Mouse (Mus musculus) embryonic facial prominence, embryonic 13.5 days (tissue): Measurements from ENCODE around the gene Traf3ip2. TPM values are rescaled to one million over a fixed set of nuclear protein-coding genes. Genes with fewer than 3 reads are reported as not detected.

ENCODE experiments used
- ATAC-seq: fragments of 200-750 bp; cut with Nextera tagmentation; 2 replicates; pipeline ENCODE4 v1.8.0; 2017; ENCODE audit warnings: low read depth; ENCODE audit not compliant: insufficient number of reproducible peaks, insufficient read depth, low FRiP score, low TSS enrichment
- H3K27ac ChIP-seq: fragments of 300-500 bp; sonication (generic); 2 replicates; pipeline ENCODE4 v1.5.1; 2015; ENCODE audit warnings: moderate library complexity, mild to moderate bottlenecking, inconsistent platforms
- H3K27me3 ChIP-seq: fragments of 300-500 bp; sonication (generic); 2 replicates; pipeline ENCODE4 v1.6.1; 2015; ENCODE audit warnings: mild to moderate bottlenecking, inconsistent platforms
- H3K36me3 ChIP-seq: fragments of 300-500 bp; sonication (generic); 2 replicates; pipeline ENCODE4 v1.6.1; 2015; ENCODE audit warnings: mild to moderate bottlenecking, inconsistent platforms
- H3K4me1 ChIP-seq: fragments of 300-500 bp; sonication (generic); 2 replicates; pipeline ENCODE4 v1.6.1; 2015; ENCODE audit warnings: inconsistent platforms
- H3K4me2 ChIP-seq: fragments of 300-500 bp; sonication (generic); 2 replicates; pipeline ENCODE4 v1.6.1; 2015; ENCODE audit warnings: moderate library complexity, mild to moderate bottlenecking, inconsistent platforms
- H3K4me3 ChIP-seq: fragments of 300-500 bp; sonication (generic); 2 replicates; pipeline ENCODE4 v1.5.1; 2015; ENCODE audit warnings: mild to moderate bottlenecking, inconsistent platforms
- H3K9ac ChIP-seq: fragments of 300-500 bp; sonication (generic); 2 replicates; pipeline ENCODE4 v1.6.1; 2015; ENCODE audit warnings: mild to moderate bottlenecking, inconsistent platforms
- H3K9me3 ChIP-seq: fragments of 300-500 bp; sonication (generic); 2 replicates; pipeline ENCODE4 v1.6.1; 2016; ENCODE audit warnings: inconsistent platforms
- WGBS: fragments of 180-500 bp; shearing (Covaris S2); methylation state at CpG from one replicate; pipeline ENCODE4 v1.1.7; 2015; ENCODE audit warnings: mixed read lengths; 5-methylcytosine and 5-hydroxymethylcytosine counted together
- polyA plus RNA-seq: library from polyadenylated mRNA; unstranded; fragments of >200 nt; fragmentation: Nextera tagmentation; extraction: Ambion mirVana; gene quantifications from 2 replicates; pipeline ENCODE4 v1.2.1, GENCODE M21; 2015

Gene Traf3ip2
- polyA plus RNA-seq: 15.8 and 18.1 TPM in 2 replicates

DNA sequence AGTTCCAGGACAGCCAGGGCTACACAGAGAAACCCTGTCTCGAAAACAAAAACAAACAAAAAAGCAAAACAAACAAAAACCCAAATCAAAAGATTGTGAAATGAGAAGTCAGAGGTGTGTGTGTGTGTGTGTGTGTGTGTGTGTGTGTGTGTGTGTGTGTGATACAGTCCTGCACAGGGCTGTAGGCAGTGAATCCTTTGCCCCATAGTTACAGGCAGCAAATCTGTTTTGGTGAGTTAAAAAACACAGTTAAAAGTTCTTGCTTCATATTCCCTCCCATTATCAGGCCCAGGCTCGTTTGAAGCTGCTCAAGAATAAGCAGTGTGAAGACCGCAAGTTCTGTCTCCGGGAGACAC, at the start of gene Traf3ip2:
Traf3ip2 (plus strand) TSS at position 302 of the 356 bp plus-strand sequence.
- no peak for ATAC-seq
- no peaks in the 10 kb centered on the region for H3K27me3 ChIP-seq
- WGBS: 37% methylated on average over 4 of the region's 4 CpGs
- H3K27ac ChIP-seq: peak within 1 kb of the TSS; percentile 96
- peak within 1 kb of the TSS; percentile 62 for H3K4me2 ChIP-seq
- peak within 1 kb of the TSS; percentile 41 for H3K4me3 ChIP-seq
- H3K9me3 ChIP-seq: no peaks in the 10 kb centered on the region
- peaks cover 51% of the 10 kb centered on the region for H3K4me1 ChIP-seq
- 0 out of 2 replicates have a peak, but pooled peaks cover 3% of the 10 kb centered on the region for H3K36me3 ChIP-seq
- H3K9ac ChIP-seq: peak within 1 kb of the TSS; percentile 72

DNA sequence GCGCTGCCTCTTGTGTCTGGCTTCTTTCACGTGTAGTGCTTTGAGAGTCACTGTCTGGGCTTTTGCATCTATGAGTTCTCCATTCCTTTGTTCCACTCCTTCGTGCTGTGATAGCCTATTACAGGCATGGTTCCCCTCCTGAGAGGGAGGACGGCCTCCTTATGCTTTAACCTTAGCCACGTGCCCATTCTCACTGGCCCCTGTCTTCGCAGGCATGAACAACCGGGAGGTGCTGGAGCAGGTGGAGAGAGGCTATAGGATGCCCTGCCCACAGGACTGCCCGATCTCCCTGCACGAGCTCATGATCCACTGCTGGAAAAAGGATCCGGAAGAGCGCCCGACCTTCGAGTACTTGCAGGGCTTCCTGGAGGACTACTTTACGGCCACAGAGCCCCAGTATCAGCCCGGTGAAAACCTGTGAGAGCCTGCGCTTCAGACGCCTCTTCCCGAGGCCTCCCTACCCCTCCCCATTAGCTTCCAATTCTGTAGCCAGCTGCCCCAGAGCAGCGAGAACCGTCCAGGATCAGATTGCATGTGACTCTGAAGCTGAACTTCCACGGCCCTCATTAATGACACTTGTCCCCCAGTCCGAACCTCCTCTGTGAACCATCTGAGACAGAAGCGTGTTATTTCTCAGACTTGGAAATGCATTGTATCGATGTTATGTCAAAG, 49.0 kb upstream of the Traf3ip2 start:
- Histone ChIP-seq H3K9ac (no peak overlapping the region; the same call in 1 of the 2 replicates), H3K4me3 (no peak overlapping the region), H3K9me3 (no peaks in the 10 kb centered on the region), H3K27me3 (0 out of 2 replicates have a peak, but pooled peaks cover 2% of the 10 kb centered on the region), H3K27ac (no peak overlapping the region), H3K36me3 (peaks cover 8% of the 10 kb centered on the region), H3K4me1 (peaks cover 22% of the 10 kb centered on the region), H3K4me2 (no peak overlapping the region)
- WGBS: 44% methylated on average over 24 of the region's 24 CpGs
- ATAC-seq: 0 out of 2 replicates have a peak, but pooled peaks have one; percentile 17

DNA sequence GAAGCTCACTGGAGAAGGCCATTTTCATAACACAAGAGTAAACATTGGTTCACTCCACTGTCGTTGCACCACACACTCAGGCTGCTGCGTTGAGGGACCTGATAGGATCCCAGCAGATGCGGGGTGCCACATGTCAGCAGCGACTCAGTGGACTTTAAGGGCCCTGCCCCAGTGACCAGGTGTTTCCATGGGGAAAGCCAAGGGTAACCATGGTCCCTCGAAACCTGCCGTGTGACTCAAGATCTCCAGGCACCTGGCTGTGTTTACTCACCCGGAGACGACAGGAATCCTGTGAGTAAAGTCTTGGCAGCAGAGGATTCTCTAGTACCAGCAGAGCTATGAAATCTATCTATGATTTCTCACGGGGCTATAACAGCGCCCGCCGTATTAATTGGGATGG, 45.8 kb upstream of the Traf3ip2 start:
- H3K36me3 ChIP-seq: peaks cover 8% of the 10 kb centered on the region
- no peaks in the 10 kb centered on the region for H3K9me3 ChIP-seq
- H3K4me3 ChIP-seq: no peak overlapping the region
- H3K4me2 ChIP-seq: no peak overlapping the region
- H3K9ac ChIP-seq: no peak overlapping the region
- no peak overlapping the region for H3K27ac ChIP-seq
- peaks cover 34% of the 10 kb centered on the region for H3K4me1 ChIP-seq
- ATAC-seq: no peak
- 0 out of 2 replicates have a peak, but pooled peaks cover 2% of the 10 kb centered on the region for H3K27me3 ChIP-seq
- WGBS: 90% methylated on average over 12 of the region's 12 CpGs

DNA sequence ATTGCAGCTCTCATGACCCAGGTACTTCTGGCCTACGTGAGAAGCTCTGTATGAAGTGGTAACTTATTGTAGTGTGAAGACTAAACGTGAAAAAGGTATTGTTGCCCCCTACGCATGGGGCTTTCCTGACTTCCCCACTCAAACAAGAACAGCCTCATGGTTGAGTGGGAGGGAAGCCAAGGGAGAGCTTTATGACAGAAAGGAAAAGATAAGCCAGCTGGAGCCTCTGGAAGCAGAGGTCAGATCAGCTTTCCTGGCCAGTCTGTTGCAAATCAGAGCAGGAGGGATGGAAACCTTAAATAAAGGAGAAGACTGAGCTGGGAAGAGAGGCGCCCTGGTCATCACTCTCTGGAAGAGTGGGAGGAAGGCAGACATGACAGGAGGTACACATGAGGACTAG, 43.7 kb upstream of the Traf3ip2 start:
- peaks cover 8% of the 10 kb centered on the region for H3K36me3 ChIP-seq
- no peaks in the 10 kb centered on the region for H3K9me3 ChIP-seq
- no peaks in the 10 kb centered on the region for H3K27me3 ChIP-seq
- 93% methylated on average over 4 of the region's 4 CpGs for WGBS
- no peak overlapping the region for H3K4me2 ChIP-seq
- no peak for ATAC-seq
- no peak overlapping the region for H3K4me3 ChIP-seq
- H3K4me1 ChIP-seq: peaks cover 30% of the 10 kb centered on the region
- no peak overlapping the region for H3K9ac ChIP-seq
- H3K27ac ChIP-seq: no peak overlapping the region

DNA sequence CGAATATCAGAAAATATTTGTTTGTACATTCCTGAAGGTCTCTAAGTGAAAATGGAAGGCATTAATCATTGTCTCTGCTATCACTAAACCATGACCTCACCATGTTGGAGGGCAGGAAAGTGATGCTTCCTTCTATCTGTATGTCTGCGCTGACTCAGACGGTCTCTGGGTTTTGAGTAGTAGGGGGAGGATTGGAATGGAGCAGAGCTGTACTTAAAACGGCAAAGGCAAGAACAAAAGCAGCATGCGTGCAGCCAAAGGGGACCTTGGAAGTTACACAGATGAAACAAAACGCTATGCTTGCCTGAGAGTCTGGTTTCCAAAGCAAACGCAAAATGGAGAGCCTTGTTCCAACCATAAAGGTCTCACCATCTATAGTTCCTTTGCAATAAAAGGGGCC, 41.7 kb upstream of the Traf3ip2 start:
- no peak overlapping the region for H3K4me3 ChIP-seq
- H3K4me1 ChIP-seq: peaks cover 27% of the 10 kb centered on the region
- H3K4me2 ChIP-seq: no peak overlapping the region
- peaks cover 8% of the 10 kb centered on the region for H3K36me3 ChIP-seq
- H3K27me3 ChIP-seq: no peaks in the 10 kb centered on the region
- no peak overlapping the region for H3K9ac ChIP-seq
- no peak for ATAC-seq
- H3K9me3 ChIP-seq: no peaks in the 10 kb centered on the region
- WGBS: 42% methylated on average over 7 of the region's 7 CpGs
- peak overlapping the region; percentile 41; the same call in 1 of the 2 replicates for H3K27ac ChIP-seq

DNA sequence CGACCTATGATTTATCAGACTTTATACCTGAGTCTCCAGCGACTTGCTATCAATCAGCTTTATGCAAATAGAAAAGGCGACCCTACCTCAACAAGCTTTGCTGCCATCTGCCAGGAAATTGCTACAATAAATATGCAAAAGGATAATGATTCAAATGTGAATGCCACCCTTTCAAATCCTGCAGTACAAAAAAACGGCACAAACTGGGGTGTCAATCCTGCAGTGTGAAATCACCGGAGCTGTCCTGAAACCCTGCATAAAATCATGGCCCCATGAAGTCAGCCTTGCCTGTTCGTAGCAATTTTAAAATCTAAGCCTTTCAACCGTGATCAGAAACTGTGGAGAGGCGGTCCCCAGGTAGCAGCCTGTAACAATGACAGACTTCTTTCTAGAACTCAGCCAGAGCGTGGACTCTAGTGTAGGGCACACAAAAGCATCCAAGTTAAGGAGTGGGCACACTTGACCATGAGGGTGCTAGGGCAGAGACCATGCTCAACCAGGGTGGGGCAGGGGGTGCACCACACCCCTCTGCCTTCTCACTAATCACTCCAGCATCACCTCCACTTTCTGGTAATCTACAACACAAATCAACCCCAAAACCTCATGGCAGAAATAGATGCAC, 40.6 kb upstream of the Traf3ip2 start:
- Histone ChIP-seq H3K4me1 (peaks cover 38% of the 10 kb centered on the region), H3K27me3 (no peaks in the 10 kb centered on the region), H3K9me3 (no peaks in the 10 kb centered on the region), H3K4me2 (no peak overlapping the region), H3K4me3 (no peak overlapping the region), H3K27ac (no peak overlapping the region), H3K36me3 (peaks cover under 1% of the 10 kb centered on the region; the same call in 1 of the 2 replicates), H3K9ac (no peak overlapping the region)
- WGBS: 70% methylated on average over 9 of the region's 9 CpGs
- no peak for ATAC-seq

DNA sequence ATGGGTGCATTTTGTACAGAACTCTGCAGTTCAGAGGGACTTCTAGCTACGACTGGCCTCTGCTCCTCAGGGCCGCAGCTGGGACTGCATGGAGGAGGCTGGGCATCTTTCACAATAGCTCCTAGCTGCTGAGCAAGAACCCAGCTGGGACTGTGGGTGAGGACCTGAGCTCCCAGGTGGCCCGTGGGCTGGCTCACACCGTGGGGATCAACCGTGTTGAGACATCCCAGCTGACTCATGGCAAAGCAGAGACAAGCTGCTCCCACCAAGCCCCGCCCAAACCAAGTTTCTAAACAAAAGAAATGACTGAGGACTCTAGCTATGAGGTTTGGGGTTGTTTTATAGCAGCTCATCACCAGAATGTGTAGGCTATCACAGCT, 40.1 kb upstream of the Traf3ip2 start:
- no peak overlapping the region for H3K4me2 ChIP-seq
- WGBS: 59% methylated on average over 6 of the region's 6 CpGs
- H3K4me3 ChIP-seq: no peak overlapping the region
- no peak for ATAC-seq
- no peaks in the 10 kb centered on the region for H3K9me3 ChIP-seq
- no peak overlapping the region for H3K9ac ChIP-seq
- no peaks in the 10 kb centered on the region for H3K27me3 ChIP-seq
- H3K27ac ChIP-seq: no peak overlapping the region
- no peaks in the 10 kb centered on the region for H3K36me3 ChIP-seq
- peaks cover 38% of the 10 kb centered on the region for H3K4me1 ChIP-seq

DNA sequence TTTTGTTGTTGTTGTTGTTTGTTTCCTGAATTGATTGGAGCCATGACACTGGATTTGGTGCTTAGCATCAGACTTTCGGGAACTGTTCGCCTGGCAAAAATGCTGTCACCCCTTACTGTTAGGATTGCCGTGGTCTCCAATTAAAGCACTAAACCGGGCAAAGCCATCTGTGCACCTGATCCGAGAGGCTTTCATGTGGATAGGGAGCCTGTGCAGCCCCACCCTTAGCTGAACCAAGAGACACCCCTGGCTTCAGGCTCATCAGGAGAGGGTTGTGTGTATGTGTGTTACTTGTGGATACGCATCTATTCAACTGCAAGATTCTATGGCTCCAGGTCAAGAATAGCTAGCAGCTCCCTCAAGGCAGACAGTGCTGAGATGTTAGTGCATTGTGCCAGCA, 36.3 kb upstream of the Traf3ip2 start:
- H3K9me3 ChIP-seq: no peaks in the 10 kb centered on the region
- 67% methylated on average over 6 of the region's 6 CpGs for WGBS
- no peak overlapping the region for H3K9ac ChIP-seq
- 0 out of 2 replicates have a peak overlapping the region, but pooled peaks have one; percentile 7 for H3K27ac ChIP-seq
- no peaks in the 10 kb centered on the region for H3K36me3 ChIP-seq
- H3K4me1 ChIP-seq: peaks cover 21% of the 10 kb centered on the region
- no peak for ATAC-seq
- H3K4me2 ChIP-seq: no peak overlapping the region
- H3K4me3 ChIP-seq: no peak overlapping the region
- H3K27me3 ChIP-seq: no peaks in the 10 kb centered on the region

DNA sequence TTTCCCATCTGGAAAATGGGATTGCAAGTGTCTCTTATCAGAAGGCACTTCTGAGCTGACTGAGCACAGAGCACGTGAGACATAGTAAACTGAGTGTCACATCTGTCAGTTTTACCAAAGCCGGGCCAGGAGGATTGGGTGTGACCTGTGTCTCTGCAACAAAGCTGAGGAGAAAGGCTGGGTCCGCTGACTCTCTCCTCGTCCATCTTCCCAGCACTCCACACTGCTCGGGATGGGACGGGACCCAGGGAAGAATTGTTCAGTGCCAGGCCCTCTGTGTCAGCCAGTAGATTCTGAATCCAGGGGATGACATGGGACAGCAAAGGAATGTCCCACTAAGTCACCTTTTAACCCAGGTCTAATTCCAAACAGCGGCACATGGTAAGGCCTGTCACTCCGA, 32.3 kb upstream of the Traf3ip2 start:
- no peaks in the 10 kb centered on the region for H3K9me3 ChIP-seq
- no peak overlapping the region for H3K9ac ChIP-seq
- peaks cover 44% of the 10 kb centered on the region for H3K4me1 ChIP-seq
- H3K36me3 ChIP-seq: no peaks in the 10 kb centered on the region
- H3K4me3 ChIP-seq: no peak overlapping the region
- 80% methylated on average over 8 of the region's 8 CpGs for WGBS
- H3K27ac ChIP-seq: no peak overlapping the region
- H3K27me3 ChIP-seq: no peaks in the 10 kb centered on the region
- no peak for ATAC-seq
- H3K4me2 ChIP-seq: no peak overlapping the region

DNA sequence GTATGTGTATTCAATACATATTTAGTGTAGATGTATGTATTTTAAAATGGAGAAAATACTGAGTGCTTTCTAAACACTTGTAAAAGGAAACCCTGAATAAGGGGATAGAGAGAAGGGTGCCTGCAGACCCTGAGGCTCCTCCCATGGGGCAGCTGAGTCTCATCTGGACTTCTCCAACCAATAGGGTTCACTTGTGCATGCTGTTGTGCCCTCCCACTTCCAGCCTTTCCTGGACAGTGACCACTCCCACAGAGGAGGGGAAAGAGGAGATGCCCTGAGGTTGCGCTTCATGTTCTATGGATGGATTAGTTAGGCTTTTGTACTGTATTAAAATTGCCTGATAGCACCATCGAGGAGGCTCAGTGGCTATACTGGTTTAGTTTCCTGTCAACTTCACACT, 30.3 kb upstream of the Traf3ip2 start:
- 76% methylated on average over 2 of the region's 2 CpGs for WGBS
- Histone ChIP-seq H3K4me3 (no peak overlapping the region), H3K4me1 (peaks cover 46% of the 10 kb centered on the region), H3K27ac (no peak overlapping the region), H3K9me3 (no peaks in the 10 kb centered on the region), H3K4me2 (no peak overlapping the region), H3K27me3 (no peaks in the 10 kb centered on the region), H3K9ac (no peak overlapping the region), H3K36me3 (no peaks in the 10 kb centered on the region)
- ATAC-seq: no peak

DNA sequence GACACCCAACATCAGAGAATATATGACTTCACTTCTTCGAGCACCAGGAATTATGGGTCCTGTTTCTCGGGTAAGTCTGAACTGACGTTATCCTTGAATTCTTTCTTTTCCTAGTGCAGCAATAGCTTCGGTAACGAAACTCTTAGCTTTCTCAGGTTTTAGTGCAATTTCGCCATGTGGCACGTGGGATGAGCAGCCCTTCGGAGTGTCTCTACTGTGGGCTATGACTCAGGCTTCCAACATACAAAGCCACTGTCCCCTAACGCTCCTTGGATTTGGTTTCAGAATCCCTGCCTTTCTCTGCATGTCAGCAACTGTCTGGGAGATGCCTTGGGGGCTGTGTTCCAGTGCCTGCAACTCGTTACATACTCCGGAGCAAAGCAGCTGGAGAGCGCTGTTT, 29.0 kb upstream of the Traf3ip2 start:
- Histone ChIP-seq H3K9me3 (no peaks in the 10 kb centered on the region), H3K4me2 (0 out of 2 replicates have a peak overlapping the region, but pooled peaks have one; percentile 16), H3K4me1 (peaks cover 58% of the 10 kb centered on the region), H3K27me3 (no peaks in the 10 kb centered on the region), H3K9ac (no peak overlapping the region), H3K36me3 (no peaks in the 10 kb centered on the region), H3K4me3 (no peak overlapping the region), H3K27ac (peak overlapping the region; percentile 18)
- no peak for ATAC-seq
- WGBS: 44% methylated on average over 12 of the region's 12 CpGs
